ENCODE assay signal across 10 mouse cellular contexts in the genomic region with DNA sequence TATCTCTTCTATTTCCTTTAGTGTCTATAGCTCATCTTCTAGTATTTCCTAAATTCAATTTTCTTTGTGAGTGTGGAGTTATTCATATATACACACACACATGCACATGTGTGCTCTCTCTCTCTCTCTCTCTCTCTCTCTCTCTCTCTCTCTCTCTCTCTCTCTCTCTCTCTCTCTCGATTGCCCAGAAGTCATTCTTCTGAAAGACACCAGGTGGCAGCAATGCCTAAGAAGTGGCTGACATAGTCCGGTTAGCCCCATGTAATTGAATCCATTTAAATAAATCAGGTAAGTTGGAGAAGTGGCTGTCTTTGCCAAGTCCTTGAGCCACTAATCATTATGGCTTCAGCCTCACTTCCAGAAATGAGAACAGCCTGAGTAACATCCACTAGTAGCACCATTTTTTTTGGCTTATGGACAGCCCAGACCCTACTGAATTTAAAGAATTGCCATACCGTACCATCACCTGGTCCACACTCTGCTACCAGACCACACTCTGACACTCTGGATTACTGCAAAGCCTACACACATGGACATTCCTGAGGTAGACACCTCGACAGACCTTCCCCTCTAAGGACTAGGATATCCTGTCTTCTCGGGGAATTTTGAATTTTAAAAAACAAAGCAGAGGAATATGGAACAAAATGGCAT. TPM values are rescaled to one million over a fixed set of nuclear protein-coding genes. Genes with fewer than 3 reads are reported as not detected.
DNase-seq lines count a peak whose midpoint lies in the region; ATAC-seq and TF ChIP-seq lines count a peak whose summit lies in the region.
"Had no signal": no experiment of that assay in that cellular context is flagged by ENCODE, and none has a peak within 500 bp of the region (broad histone marks: within the 10 kb centered on the region; RNA-seq: fewer than 3 reads in every experiment).

No protein-coding gene starts in this region.

- no peak overlapping the region for H3K9ac ChIP-seq in heart, postnatal 0 days (replicated peaks; ENCODE audit: low read depth, low read length)
- H3K9ac ChIP-seq in stomach, embryonic 15.5 days = no peak overlapping the region

- H3K9me3 ChIP-seq in heart, postnatal 0 days (replicated peaks; ENCODE audit: control insufficient read depth, low read length) = no peaks in the 10 kb centered on the region
- no peaks in the 10 kb centered on the region for H3K9me3 ChIP-seq in stomach, embryonic 15.5 days

- no peak for TF ChIP-seq EP300 in heart, postnatal 0 days (IDR thresholded peaks at IDR 0.05; ENCODE audit: low read depth)

- no peak overlapping the region for H3K4me2 ChIP-seq in heart, postnatal 0 days (ENCODE audit: low read depth, low read length)
- H3K4me2 ChIP-seq in stomach, embryonic 15.5 days = no peak overlapping the region

- 37% methylated on average over 5 of the region's 5 CpGs for WGBS in heart, postnatal 0 days
- WGBS in stomach, embryonic 15.5 days = 36% methylated on average over 5 of the region's 5 CpGs

- TF ChIP-seq CTCF in heart, postnatal 0 days (IDR thresholded peaks at IDR 0.05; ENCODE audit: low read depth) = peak; percentile 75

- intact Hi-C loops in gastrocnemius, postnatal 36 days (cut with DNase I) = loop anchor here (2.0 to 10.0 kb wide), 4 partner anchors 378 to 628 kb away; no protein-coding TSS in a partner anchor

- H3K27ac ChIP-seq in heart, postnatal 0 days (ENCODE audit: low read depth) = no peak overlapping the region
- no peak overlapping the region for H3K27ac ChIP-seq in stomach, embryonic 15.5 days

- no peaks in the 10 kb centered on the region for H3K4me1 ChIP-seq in heart, postnatal 0 days (ENCODE audit: control insufficient read depth, insufficient read depth)
- H3K4me1 ChIP-seq in stomach, embryonic 15.5 days = no peaks in the 10 kb centered on the region

- DNase-seq in gastrocnemius, postnatal 10 days = peak; percentile 17
- DNase-seq in gastrocnemius, postnatal 36 days = no peak
- DNase-seq in MN1 (ENCODE audit: low spot score) = peak; percentile 40
- DNase-seq in cerebellum, postnatal 10 days = peak; percentile 77 to 80
- peak; percentile 68 for DNase-seq in heart, postnatal 0 days (ENCODE audit: low spot score)
- DNase-seq in kidney, postnatal 14 days = peak; percentile 26
- peak; percentile 48 for DNase-seq in lung, postnatal 10 days

- 0 out of 2 replicates have a peak, but pooled peaks cover 3% of the 10 kb centered on the region for H3K36me3 ChIP-seq in heart, postnatal 0 days (replicated peaks; ENCODE audit: control insufficient read depth, insufficient read depth, low read length)
- no peaks in the 10 kb centered on the region for H3K36me3 ChIP-seq in stomach, embryonic 15.5 days

- peak; percentile 30; the same call in 1 of the 2 replicates for ATAC-seq in heart, postnatal 0 days (ENCODE audit: insufficient read depth, low read depth)
- peak; percentile 63; the same call in 1 of the 2 replicates for ATAC-seq in stomach, embryonic 15.5 days (ENCODE audit: insufficient read depth, low FRiP score, low read depth)

- no peak overlapping the region for H3K4me3 ChIP-seq in heart, postnatal 0 days (ENCODE audit: low read depth, low read length)
- no peak overlapping the region for H3K4me3 ChIP-seq in stomach, embryonic 15.5 days (replicated peaks)

- no peaks in the 10 kb centered on the region for H3K27me3 ChIP-seq in heart, postnatal 0 days (ENCODE audit: control insufficient read depth, insufficient read depth, low read length)
- H3K27me3 ChIP-seq in stomach, embryonic 15.5 days (replicated peaks) = no peaks in the 10 kb centered on the region

RNA-seq across cellular contexts. Expression of gene Ppp1r17, which starts 49.5 kb away (rescaled TPM):
- total RNA-seq in gastrocnemius, postnatal 10 days (2021) = not detected
- total RNA-seq in gastrocnemius, postnatal 36 days (2021) = not detected
- 0.50 TPM in 1 of 2 replicates, not detected in the other for total RNA-seq in heart, postnatal 0 days (2014; rRNA removed; ENCODE audit: low replicate concordance)
- 0.92 and 1.2 TPM in 2 replicates for polyA plus RNA-seq in heart, postnatal 0 days (2015; fragmentation: Nextera tagmentation; extraction: Ambion mirVana)
- 0.31 and 0.55 TPM in 2 replicates for polyA plus RNA-seq in stomach, embryonic 15.5 days (2015; fragmentation: Nextera tagmentation; extraction: Ambion mirVana)
- total RNA-seq: gastrocnemius, postnatal 4 days had no signal
- polyA plus RNA-seq: spleen, adult 2 months had no signal

Comparison
In these comparisons a context has a peak if more than half of its experiments do, and no peak if none do; other contexts are left out.
1. DNase-seq: peak in gastrocnemius, postnatal 10 days (single experiment), MN1 (single experiment), cerebellum, postnatal 10 days (2 of 2), heart, postnatal 0 days (single experiment), kidney, postnatal 14 days (single experiment) and lung, postnatal 10 days (single experiment); none in gastrocnemius, postnatal 36 days (0 of 2).